Mouse (Mus musculus) heart, embryonic 15.5 days (tissue): ENCODE measurements around the gene Aff3. TPM values are rescaled to one million over a fixed set of nuclear protein-coding genes. Genes with fewer than 3 reads are reported as not detected.
A peak's percentile ranks its signal among the peaks of the same experiment; 100 is the strongest.

Experiments
- ATAC-seq: fragments of 200-750 bp; cut with Nextera tagmentation; replicated peaks from 2 replicates; pipeline ENCODE4 v1.8.0; 2017; ENCODE audit warnings: low read depth, moderate TSS enrichment; ENCODE audit not compliant: insufficient number of reproducible peaks, insufficient read depth, low FRiP score
- H3K27ac ChIP-seq: fragments of 300-500 bp; sonication (generic); 2 replicates; pipeline ENCODE4 v1.5.1; 2015; ENCODE audit warnings: mild to moderate bottlenecking, inconsistent platforms
- H3K27me3 ChIP-seq: fragments of 300-500 bp; sonication (generic); 2 replicates; pipeline ENCODE4 v1.6.1; 2015; ENCODE audit warnings: inconsistent platforms
- H3K36me3 ChIP-seq: fragments of 300-500 bp; sonication (generic); 2 replicates; pipeline ENCODE4 v1.6.1; 2015; ENCODE audit warnings: mild to moderate bottlenecking, inconsistent platforms
- H3K4me1 ChIP-seq: fragments of 300-500 bp; sonication (generic); replicated peaks from 2 replicates; pipeline ENCODE4 v1.6.1; 2015; ENCODE audit warnings: inconsistent platforms
- H3K4me2 ChIP-seq: fragments of 300-500 bp; sonication (generic); 2 replicates; pipeline ENCODE4 v1.6.1; 2015; ENCODE audit warnings: inconsistent platforms, mild to moderate bottlenecking, moderate library complexity
- H3K4me3 ChIP-seq: fragments of 300-500 bp; sonication (generic); 2 replicates; pipeline ENCODE4 v1.5.1; 2015; ENCODE audit warnings: mild to moderate bottlenecking, inconsistent platforms
- H3K9ac ChIP-seq: fragments of 300-500 bp; sonication (generic); 2 replicates; pipeline ENCODE4 v1.6.1; 2015; ENCODE audit warnings: mild to moderate bottlenecking, inconsistent platforms
- H3K9me3 ChIP-seq: fragments of 300-500 bp; sonication (generic); replicated peaks from 2 replicates; pipeline ENCODE4 v1.6.1; 2016; ENCODE audit warnings: inconsistent platforms
- WGBS: fragments of 180-500 bp; shearing (Covaris S2); methylation state at CpG from one replicate; pipeline ENCODE4 v1.1.7; 2015; ENCODE audit warnings: mixed read lengths; 5-methylcytosine and 5-hydroxymethylcytosine counted together
- polyA plus RNA-seq: library from polyadenylated mRNA; unstranded; fragments of >200 nt; fragmentation: Nextera tagmentation; extraction: Ambion mirVana; gene quantifications from 2 replicates; pipeline ENCODE4 v1.2.1, GENCODE M21; 2015

Aff3 gene
- polyA plus RNA-seq, 1 experiment from 2014 or later: 2.2 TPM

DNA sequence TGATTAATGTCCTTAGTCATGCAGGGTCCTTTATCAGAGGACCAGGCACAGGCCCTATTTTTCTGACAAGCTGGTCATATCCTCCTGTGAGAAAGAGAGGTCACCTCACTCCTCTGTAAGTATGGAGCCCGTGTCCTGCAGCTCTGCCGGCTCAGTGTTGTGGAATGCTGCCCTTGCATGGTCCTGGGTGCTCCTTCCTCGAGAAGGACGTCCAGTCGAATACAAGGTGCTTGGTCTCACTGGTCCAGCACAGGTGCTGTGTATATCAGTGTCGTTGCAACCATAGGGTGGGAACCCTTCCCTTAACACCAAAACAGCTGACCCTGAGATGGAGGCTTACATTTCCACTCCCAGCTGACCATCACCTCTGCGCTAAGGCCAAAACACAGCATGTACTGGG lies 280.7 kb downstream of the Aff3 start:
- 47% methylated on average over 7 of the region's 7 CpGs for WGBS
- Histone ChIP-seq H3K4me1 (peaks cover 10% of the 10 kb centered on the region), H3K27ac (no peak overlapping the region), H3K4me3 (no peak overlapping the region), H3K36me3 (0 out of 2 replicates have a peak, but pooled peaks cover 3% of the 10 kb centered on the region), H3K4me2 (no peak overlapping the region), H3K9ac (no peak overlapping the region), H3K27me3 (no peaks in the 10 kb centered on the region), H3K9me3 (no peaks in the 10 kb centered on the region)
- ATAC-seq: no peak; the same call in 1 of the 2 replicates

DNA sequence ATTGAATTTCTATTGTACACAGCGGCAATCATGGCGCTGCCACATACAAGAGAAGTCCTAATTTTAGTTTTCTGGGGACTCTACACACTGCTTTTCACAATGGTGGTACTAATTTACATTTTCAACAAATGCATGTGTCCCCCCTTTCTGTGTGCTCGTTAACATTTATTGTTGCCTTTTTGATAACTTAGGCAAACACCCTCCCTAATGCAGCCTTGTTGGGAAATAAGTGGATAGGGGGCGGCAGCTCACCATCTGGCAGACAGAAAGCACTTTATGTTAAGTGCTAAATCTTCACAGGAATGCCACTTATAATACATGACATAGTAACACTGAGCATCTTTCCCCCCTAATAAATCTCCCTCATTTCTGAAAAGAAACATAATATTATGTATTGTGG lies 282.1 kb downstream of the Aff3 start:
- H3K27ac ChIP-seq: no peak overlapping the region
- 82% methylated on average over 4 of the region's 4 CpGs for WGBS
- H3K4me3 ChIP-seq: no peak overlapping the region
- no peak overlapping the region for H3K9ac ChIP-seq
- no peak for ATAC-seq
- no peaks in the 10 kb centered on the region for H3K9me3 ChIP-seq
- no peaks in the 10 kb centered on the region for H3K27me3 ChIP-seq
- peaks cover 10% of the 10 kb centered on the region for H3K4me1 ChIP-seq
- 0 out of 2 replicates have a peak, but pooled peaks cover 3% of the 10 kb centered on the region for H3K36me3 ChIP-seq
- no peak overlapping the region for H3K4me2 ChIP-seq

DNA sequence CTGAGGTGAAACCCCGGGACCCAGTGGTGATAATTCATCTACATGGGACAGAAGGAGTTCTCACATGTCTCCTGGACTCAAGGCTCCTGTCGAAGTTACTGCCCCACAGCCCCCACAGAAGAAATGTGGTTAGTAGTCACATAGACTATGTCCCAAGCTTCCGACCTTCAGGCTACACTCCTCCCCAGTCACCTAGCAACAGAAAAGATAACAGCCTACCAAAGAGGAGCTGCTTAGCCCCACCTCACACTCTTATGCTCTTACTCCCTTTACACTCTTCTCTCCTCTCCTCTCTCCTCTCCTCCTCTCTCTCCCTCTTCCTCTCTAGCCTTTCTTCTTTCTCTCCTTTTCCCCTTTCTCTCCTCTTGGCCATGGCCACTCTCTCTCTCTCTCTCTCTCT lies 286.8 kb downstream of the Aff3 start:
- WGBS: 79% methylated on average over 3 of the region's 3 CpGs
- no peak for ATAC-seq
- H3K27ac ChIP-seq: no peak overlapping the region
- no peaks in the 10 kb centered on the region for H3K4me1 ChIP-seq
- no peaks in the 10 kb centered on the region for H3K9me3 ChIP-seq
- 0 out of 2 replicates have a peak, but pooled peaks cover 3% of the 10 kb centered on the region for H3K36me3 ChIP-seq
- no peaks in the 10 kb centered on the region for H3K27me3 ChIP-seq
- H3K4me2 ChIP-seq: no peak overlapping the region
- H3K4me3 ChIP-seq: no peak overlapping the region
- no peak overlapping the region for H3K9ac ChIP-seq

DNA sequence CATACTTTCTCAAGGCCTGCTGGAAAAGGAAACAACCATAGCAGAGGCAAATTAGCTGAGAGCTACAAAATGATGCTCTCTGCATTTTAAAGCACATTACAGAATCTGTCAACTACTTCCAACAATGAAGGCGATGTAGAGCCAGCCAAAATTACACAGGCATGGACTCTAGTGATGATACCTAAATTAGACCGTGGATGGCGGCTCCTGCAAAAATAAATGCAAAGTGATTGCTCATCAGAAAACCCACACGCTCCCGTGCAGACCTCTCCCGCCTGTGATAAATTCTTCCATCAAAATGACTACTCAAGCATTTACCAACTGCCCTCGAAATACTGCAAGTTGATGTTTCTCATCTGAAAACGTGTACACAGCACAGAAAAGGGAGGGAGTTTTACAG lies 295.6 kb downstream of the Aff3 start:
- no peak for ATAC-seq
- WGBS: 63% methylated on average over 8 of the region's 8 CpGs

DNA sequence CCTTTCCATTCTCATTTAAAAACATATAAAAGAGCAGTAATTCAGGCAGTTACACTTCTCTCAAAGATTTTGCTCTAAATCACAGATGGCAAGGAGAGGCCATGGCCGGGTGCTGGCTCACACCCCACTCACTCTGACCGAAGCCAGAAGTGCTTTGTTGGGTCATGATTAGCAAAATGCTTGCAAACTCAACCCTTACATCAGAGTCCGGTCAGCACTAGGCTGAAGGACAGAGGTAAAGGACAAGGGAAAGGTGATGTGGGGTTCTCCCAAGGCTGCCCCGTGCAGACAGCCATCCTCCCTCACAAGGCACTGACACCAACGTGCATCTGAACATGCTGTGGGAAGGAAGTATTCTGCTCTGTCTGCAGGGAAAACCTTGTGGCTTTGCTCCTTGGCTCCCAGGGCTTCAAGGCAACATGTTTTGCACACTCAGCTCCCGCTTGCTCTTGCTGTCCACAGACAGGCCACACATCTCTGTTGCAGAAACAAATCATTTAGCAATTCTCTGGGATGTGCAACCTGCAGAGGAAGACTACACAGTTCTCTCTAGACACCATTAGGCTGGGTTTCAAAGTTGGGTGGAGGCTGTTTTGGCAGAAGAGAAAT lies 296.6 kb downstream of the Aff3 start:
- H3K36me3 ChIP-seq: no peaks in the 10 kb centered on the region
- peaks cover 4% of the 10 kb centered on the region; the same call in 1 of the 2 replicates for H3K4me1 ChIP-seq
- no peaks in the 10 kb centered on the region for H3K9me3 ChIP-seq
- ATAC-seq: no peak
- no peak overlapping the region for H3K4me3 ChIP-seq
- no peaks in the 10 kb centered on the region for H3K27me3 ChIP-seq
- no peak overlapping the region for H3K4me2 ChIP-seq
- H3K27ac ChIP-seq: no peak overlapping the region
- no peak overlapping the region for H3K9ac ChIP-seq
- 75% methylated on average over 6 of the region's 6 CpGs for WGBS

More for the DNA sequence above, 295.6 kb downstream of the Aff3 start:
- peaks cover 4% of the 10 kb centered on the region; the same call in 1 of the 2 replicates for H3K4me1 ChIP-seq
- no peak overlapping the region for H3K4me3 ChIP-seq
- no peak overlapping the region for H3K4me2 ChIP-seq
- no peaks in the 10 kb centered on the region for H3K9me3 ChIP-seq
- H3K9ac ChIP-seq: no peak overlapping the region
- H3K36me3 ChIP-seq: no peaks in the 10 kb centered on the region
- H3K27ac ChIP-seq: no peak overlapping the region
- no peaks in the 10 kb centered on the region for H3K27me3 ChIP-seq

DNA sequence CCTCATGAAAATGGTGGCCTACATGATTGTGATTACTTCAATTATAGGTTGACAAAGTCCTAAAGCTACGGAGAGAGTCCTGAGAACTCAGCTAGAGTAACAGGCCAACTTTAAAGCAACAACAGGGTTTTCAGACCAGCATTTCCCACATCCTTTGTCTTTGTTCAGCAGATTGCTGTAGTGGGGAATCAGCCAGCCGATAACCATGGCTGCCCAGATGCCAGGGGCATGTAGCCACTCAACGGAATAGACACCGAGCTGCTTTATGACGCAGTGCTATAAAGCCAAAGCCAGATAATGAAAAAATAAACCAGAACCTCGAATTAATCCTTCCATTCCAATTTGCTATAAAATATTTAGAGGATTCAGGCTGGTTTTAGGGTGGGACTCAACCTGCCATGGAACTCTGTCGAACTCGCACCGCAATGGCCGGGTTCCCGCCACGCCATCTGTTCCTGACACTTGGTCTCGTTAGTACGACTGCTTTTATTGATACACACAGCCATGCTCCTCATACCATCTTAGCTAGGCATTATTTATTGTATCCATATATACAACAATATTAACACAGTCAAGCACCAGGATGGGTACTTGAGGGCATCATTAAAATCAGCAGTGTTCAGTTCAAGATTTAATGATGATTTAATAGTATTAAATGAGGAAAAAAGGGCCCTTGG lies 297.2 kb downstream of the Aff3 start:
- Histone ChIP-seq H3K9me3 (no peaks in the 10 kb centered on the region), H3K4me2 (no peak overlapping the region), H3K4me3 (no peak overlapping the region), H3K9ac (no peak overlapping the region), H3K27ac (no peak overlapping the region), H3K27me3 (no peaks in the 10 kb centered on the region), H3K36me3 (no peaks in the 10 kb centered on the region), H3K4me1 (peaks cover 4% of the 10 kb centered on the region; the same call in 1 of the 2 replicates)
- 93% methylated on average over 14 of the region's 14 CpGs for WGBS
- no peak for ATAC-seq

DNA sequence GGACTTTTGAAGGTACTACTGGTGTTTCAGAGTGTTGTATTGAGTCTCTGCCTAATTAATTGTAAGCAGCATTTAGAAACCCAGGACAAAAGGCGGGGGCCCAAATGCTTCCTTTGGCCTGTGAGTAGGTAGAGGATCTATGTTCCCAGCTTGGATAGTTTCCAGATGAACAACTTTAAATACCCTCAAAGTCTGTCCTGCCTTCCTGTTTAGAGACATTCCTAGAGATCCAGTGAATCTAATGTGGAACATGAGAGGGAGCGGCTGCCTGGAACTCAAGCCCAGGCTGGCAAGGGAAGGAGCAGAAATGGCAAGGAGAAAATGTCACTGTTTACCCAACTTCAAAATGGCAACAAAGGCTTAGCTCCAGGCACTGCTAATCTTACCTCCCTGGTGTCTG lies 300.9 kb downstream of the Aff3 start:
- 71% methylated on average over 2 of the region's 2 CpGs for WGBS
- H3K27me3 ChIP-seq: no peaks in the 10 kb centered on the region
- peaks cover 4% of the 10 kb centered on the region; the same call in 1 of the 2 replicates for H3K4me1 ChIP-seq
- no peaks in the 10 kb centered on the region for H3K36me3 ChIP-seq
- no peak overlapping the region for H3K4me2 ChIP-seq
- no peaks in the 10 kb centered on the region for H3K9me3 ChIP-seq
- H3K4me3 ChIP-seq: no peak overlapping the region
- no peak overlapping the region for H3K9ac ChIP-seq
- H3K27ac ChIP-seq: no peak overlapping the region
- ATAC-seq: no peak

DNA sequence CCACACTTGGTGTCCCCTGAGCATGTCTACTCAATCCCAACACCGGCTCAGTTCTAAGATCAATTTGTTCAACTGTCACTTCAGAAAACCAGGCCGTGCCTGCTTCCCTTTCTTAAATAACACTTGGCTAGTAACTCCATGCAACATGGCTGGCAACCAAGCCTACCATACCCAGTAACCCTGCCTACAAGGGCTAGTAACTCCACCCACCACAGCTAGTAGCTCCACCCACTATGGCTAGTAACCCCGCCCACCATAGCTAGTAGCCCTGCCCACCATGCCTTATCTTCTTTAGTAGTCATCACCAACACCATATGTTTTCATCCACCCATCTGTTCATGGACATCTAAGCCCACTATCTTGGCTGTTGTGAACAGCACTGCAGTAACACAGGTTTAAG lies 302.5 kb downstream of the Aff3 start:
- ATAC-seq: no peak
- no peak overlapping the region for H3K4me2 ChIP-seq
- H3K9me3 ChIP-seq: no peaks in the 10 kb centered on the region
- no peak overlapping the region for H3K4me3 ChIP-seq
- no peaks in the 10 kb centered on the region for H3K36me3 ChIP-seq
- peaks cover 6% of the 10 kb centered on the region for H3K4me1 ChIP-seq
- no peak overlapping the region for H3K9ac ChIP-seq
- 89% methylated on average over 3 of the region's 3 CpGs for whole genome bisulfite sequencing
- no peaks in the 10 kb centered on the region for H3K27me3 ChIP-seq
- H3K27ac ChIP-seq: no peak overlapping the region

DNA sequence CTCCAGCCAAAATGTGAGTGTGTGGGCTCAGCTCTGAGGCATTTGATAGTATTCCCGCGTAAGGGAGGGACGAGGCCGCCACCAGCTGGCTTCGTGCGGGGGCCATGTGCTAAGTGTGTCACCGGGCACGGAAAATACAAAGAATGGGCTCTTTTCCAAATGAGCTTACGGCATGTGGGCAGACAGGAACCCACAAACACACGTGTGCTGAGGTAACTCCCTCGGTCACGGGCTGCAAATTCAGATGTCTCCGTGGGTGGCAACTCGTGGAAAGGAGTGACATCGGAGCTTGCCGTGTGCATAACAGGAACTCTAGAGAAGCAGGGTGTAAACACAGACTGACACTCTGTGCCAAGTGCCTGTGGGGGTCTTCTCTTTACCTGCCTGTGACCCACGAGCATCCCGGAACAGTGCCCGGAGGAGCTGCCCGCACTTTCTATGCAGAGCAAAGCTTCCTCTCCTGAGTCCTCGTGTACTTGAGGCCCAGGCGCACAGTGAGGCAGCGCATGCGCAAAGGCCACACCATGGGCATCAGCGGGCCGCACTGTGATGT lies 305.9 kb downstream of the Aff3 start:
- WGBS: 79% methylated on average over 26 of the region's 26 CpGs
- no peaks in the 10 kb centered on the region for H3K36me3 ChIP-seq
- H3K4me1 ChIP-seq: peaks cover 6% of the 10 kb centered on the region
- H3K9ac ChIP-seq: no peak overlapping the region
- ATAC-seq: no peak
- H3K27ac ChIP-seq: peak overlapping the region; percentile 40; the same call in 1 of the 2 replicates
- H3K9me3 ChIP-seq: no peaks in the 10 kb centered on the region
- no peak overlapping the region for H3K4me2 ChIP-seq
- no peaks in the 10 kb centered on the region for H3K27me3 ChIP-seq
- H3K4me3 ChIP-seq: no peak overlapping the region

DNA sequence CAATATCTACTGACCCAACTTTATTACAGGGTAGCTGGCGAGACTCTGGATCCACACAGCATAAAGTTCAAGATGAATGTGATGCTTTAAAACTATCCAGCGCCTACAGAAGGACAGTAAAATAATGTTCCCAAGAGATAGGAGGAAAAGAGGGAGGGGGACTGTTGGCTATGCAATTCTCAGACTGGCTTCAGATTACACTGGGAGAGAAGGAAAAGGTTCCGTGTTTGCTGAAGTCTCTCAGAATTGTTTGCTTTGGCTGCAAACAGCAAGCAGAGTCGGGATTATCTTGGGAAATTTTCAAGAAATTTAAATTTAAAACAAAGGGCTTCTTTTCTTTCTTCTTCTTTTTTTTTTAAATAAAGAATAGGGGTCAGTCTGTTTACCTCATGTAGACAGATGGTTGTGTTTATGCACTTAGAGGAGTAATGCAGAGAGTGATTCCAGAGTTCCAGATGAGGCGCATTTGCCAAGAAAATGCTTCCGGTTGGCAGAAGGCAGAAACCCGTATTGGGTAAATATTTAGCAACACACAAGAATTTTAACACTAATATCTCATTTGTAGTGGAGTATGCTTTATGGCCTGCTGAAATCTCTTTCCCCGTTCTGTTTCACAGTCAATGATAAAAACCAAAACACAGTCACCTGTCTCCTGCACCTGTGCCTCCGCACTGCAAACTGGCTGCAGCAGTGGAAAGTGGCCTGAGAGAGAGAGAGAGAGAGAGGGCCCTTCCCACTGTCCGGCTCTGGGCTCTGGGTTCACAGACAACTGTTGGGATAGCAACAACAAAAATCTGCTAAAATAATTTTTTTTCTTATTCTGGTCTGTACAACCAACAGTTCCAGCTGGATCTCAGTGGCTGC lies 306.6 kb downstream of the Aff3 start:
- H3K27ac ChIP-seq: peak overlapping the region; percentile 40
- H3K4me3 ChIP-seq: no peak overlapping the region
- H3K9me3 ChIP-seq: no peaks in the 10 kb centered on the region
- no peak overlapping the region for H3K4me2 ChIP-seq
- H3K36me3 ChIP-seq: no peaks in the 10 kb centered on the region
- no peaks in the 10 kb centered on the region for H3K27me3 ChIP-seq
- WGBS: 51% methylated on average over 10 of the region's 10 CpGs
- no peak overlapping the region for H3K9ac ChIP-seq
- H3K4me1 ChIP-seq: peaks cover 6% of the 10 kb centered on the region; the same call in 1 of the 2 replicates
- ATAC-seq: no peak

DNA sequence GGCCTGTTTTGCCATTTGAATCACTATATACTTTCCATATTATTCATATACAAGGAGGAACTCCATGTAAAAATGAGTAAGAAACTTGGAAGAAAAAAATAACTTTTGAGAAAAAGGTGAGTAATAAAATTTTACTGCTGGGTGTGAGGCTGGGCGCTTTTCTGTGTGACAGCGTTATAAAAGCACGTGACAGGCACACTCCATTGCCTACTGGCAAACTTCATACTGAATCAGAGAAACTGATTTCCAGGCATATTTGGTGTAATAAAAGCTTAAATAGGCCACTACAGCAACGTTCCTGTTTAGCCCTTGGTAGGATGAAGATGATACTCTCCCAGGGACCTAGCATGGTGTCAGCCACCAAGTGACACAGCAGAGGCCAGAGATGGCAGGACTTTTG lies 310.2 kb downstream of the Aff3 start:
- Histone ChIP-seq H3K27ac (no peak overlapping the region), H3K4me2 (no peak overlapping the region), H3K36me3 (no peaks in the 10 kb centered on the region), H3K9me3 (no peaks in the 10 kb centered on the region), H3K27me3 (no peaks in the 10 kb centered on the region), H3K9ac (no peak overlapping the region), H3K4me1 (peaks cover 6% of the 10 kb centered on the region; the same call in 1 of the 2 replicates), H3K4me3 (no peak overlapping the region)
- 89% methylated on average over 4 of the region's 4 CpGs for WGBS
- no peak for ATAC-seq
